Mouse (Mus musculus): ENCODE measurements around the gene Snrpn. TPM values are rescaled to one million over a fixed set of nuclear protein-coding genes. Genes with fewer than 3 reads are reported as not detected.
"Not testable (repeated sequence)": the region's sequence is repeated elsewhere in the genome, so short reads cannot be mapped to it uniquely, and the experiment has no call there.

Gene Snrpn
- polyA plus RNA-seq (2014; fragmentation: Nextera tagmentation; extraction: Ambion mirVana), result 53.8 and 57.2 TPM in 2 replicates

DNA sequence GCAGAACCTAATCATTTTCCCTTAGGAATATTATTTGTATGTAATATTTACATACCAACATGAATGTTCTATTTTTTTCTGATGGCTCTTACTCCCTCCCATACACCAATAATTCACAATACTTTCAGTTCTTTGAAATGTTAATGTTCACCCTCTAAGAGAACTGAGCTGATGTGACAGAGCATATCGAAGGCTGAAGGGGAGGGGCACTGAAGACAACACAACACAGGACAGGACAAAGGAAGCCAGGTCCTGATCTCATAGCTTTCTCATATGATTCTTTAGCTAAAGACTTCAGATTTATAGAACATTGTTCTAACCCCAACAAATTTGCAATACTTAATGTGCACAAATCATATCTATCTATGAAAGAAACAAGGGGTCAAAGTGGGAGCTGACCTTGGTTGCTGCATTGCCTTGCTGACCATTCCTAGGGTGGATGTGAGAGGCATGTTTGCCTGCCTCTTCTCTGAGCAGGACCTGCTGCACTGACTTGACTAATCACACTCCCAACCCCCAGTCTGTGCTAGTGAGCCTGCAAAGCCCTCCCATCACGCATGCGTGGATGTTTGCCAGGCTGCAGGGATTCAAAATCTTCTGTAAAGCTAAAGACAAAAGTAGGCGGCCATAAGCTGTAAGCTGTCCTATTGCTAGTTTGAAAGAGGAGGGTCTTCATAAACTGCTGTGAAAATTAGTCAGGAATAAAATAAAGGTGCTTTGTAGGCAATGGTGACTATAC lies at the start of gene Snrpn:
Snrpn (minus strand) TSS at position 478 of the 739 bp plus-strand sequence.
- Histone ChIP-seq H3K4me3 (ENCODE audit: low read depth, low read length) (no peak within 1 kb of the TSS), H3K36me3 (ENCODE audit: control insufficient read depth, insufficient read depth, low read length) (no peaks in the 10 kb centered on the region), H3K4me2 (ENCODE audit: low read depth, low read length) (no peak within 1 kb of the TSS), H3K9me3 (ENCODE audit: control insufficient read depth, low read length) (no peaks in the 10 kb centered on the region), H3K27ac (replicated peaks; ENCODE audit: low read depth, low read length) (no peak within 1 kb of the TSS), H3K9ac (ENCODE audit: low read depth, low read length) (no peak within 1 kb of the TSS), H3K4me1 (ENCODE audit: control insufficient read depth, insufficient read depth, low read length) (no peaks in the 10 kb centered on the region), H3K27me3 (replicated peaks; ENCODE audit: control insufficient read depth, insufficient read depth, low read length) (no peaks in the 10 kb centered on the region)
- 67% methylated on average over 4 of the region's 4 CpGs for WGBS
- DNase-seq (ENCODE audit: low spot score) (no peak), ATAC-seq (ENCODE audit: low read depth) (no peak)

GRCm38 (mm10) chr7:60170250-60171185 lies 30.5 kb upstream of the Snrpn start:
- 69% methylated on average over 5 of the region's 5 CpGs for WGBS
- H3K9ac ChIP-seq (ENCODE audit: low read depth, low read length), result no peak overlapping the region
- no peaks in the 10 kb centered on the region for H3K4me1 ChIP-seq (ENCODE audit: control insufficient read depth, insufficient read depth, low read length)
- ATAC-seq (ENCODE audit: low read depth) (no peak), DNase-seq (ENCODE audit: low spot score) (peak; percentile 1)
- H3K9me3 ChIP-seq (ENCODE audit: control insufficient read depth, low read length), result no peaks in the 10 kb centered on the region
- H3K36me3 ChIP-seq (ENCODE audit: control insufficient read depth, insufficient read depth, low read length), result no peaks in the 10 kb centered on the region
- H3K27me3 ChIP-seq (replicated peaks; ENCODE audit: control insufficient read depth, insufficient read depth, low read length), result no peaks in the 10 kb centered on the region
- H3K27ac ChIP-seq (replicated peaks; ENCODE audit: low read depth, low read length), result no peak overlapping the region
- H3K4me2 ChIP-seq (ENCODE audit: low read depth, low read length), result no peak overlapping the region
- H3K4me3 ChIP-seq (ENCODE audit: low read depth, low read length), result no peak overlapping the region

GRCm38 (mm10) chr7:60125332-60125731 lies 14.7 kb downstream of the Snrpn start:
- 69% methylated on average over 7 of the region's 7 CpGs for WGBS
- H3K9ac ChIP-seq (ENCODE audit: low read depth, low read length), result no peak overlapping the region
- H3K9me3 ChIP-seq (ENCODE audit: control insufficient read depth, low read length), result no peaks in the 10 kb centered on the region
- H3K4me2 ChIP-seq (ENCODE audit: low read depth, low read length), result no peak overlapping the region
- no peak overlapping the region for H3K4me3 ChIP-seq (ENCODE audit: low read depth, low read length)
- ATAC-seq (ENCODE audit: low read depth), result no peak
- H3K27ac ChIP-seq (replicated peaks; ENCODE audit: low read depth, low read length), result no peak overlapping the region
- DNase-seq (ENCODE audit: low spot score), result no peak
- H3K27me3 ChIP-seq (replicated peaks; ENCODE audit: control insufficient read depth, insufficient read depth, low read length), result no peaks in the 10 kb centered on the region
- H3K4me1 ChIP-seq (ENCODE audit: control insufficient read depth, insufficient read depth, low read length), result no peaks in the 10 kb centered on the region
- H3K36me3 ChIP-seq (ENCODE audit: control insufficient read depth, insufficient read depth, low read length), result no peaks in the 10 kb centered on the region

DNA sequence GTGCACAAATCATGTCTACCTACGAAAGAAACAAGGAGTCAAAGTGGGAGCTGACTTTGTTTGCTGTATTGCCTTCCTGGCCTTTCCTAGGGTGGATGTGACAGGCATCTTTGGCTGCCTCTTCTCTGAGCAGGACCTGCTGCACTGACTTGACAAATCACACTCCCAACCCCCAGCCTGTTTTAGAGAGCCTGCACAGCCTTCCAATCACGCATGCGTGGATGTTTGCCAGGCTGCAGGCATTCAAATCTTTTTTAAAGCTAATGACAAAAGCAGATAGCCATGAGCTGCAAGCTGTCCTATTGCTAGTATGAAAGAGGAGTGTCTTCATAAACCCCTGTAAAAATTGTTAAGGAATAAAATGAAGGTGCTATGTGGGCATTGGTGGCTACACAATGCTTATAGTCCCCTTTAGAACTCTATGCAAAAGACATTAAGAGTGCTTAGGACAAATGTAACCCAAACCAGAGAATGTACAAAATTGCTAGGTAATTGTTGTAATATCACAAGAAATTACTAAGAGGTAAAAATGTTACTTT lies 16.9 kb downstream of the Snrpn start:
- H3K4me2 ChIP-seq (ENCODE audit: low read depth, low read length); H3K4me3 ChIP-seq (ENCODE audit: low read depth, low read length); H3K36me3 ChIP-seq (ENCODE audit: control insufficient read depth, insufficient read depth, low read length); H3K27me3 ChIP-seq (replicated peaks; ENCODE audit: control insufficient read depth, insufficient read depth, low read length); H3K27ac ChIP-seq (replicated peaks; ENCODE audit: low read depth, low read length); H3K9ac ChIP-seq (ENCODE audit: low read depth, low read length); ATAC-seq (ENCODE audit: low read depth); H3K9me3 ChIP-seq (ENCODE audit: control insufficient read depth, low read length); DNase-seq (ENCODE audit: low spot score); H3K4me1 ChIP-seq (ENCODE audit: control insufficient read depth, insufficient read depth, low read length): not testable (repeated sequence)
- 57% methylated on average over 3 of the region's 3 CpGs for WGBS

- Histone ChIP-seq H3K9me3 (ENCODE audit: control insufficient read depth, low read length) (no peaks in the 10 kb centered on the region), H3K4me2 (ENCODE audit: low read depth, low read length) (no peak overlapping the region), H3K27ac (replicated peaks; ENCODE audit: low read depth, low read length) (no peak overlapping the region), H3K4me1 (ENCODE audit: control insufficient read depth, insufficient read depth, low read length) (no peaks in the 10 kb centered on the region), H3K27me3 (replicated peaks; ENCODE audit: control insufficient read depth, insufficient read depth, low read length) (no peaks in the 10 kb centered on the region), H3K36me3 (ENCODE audit: control insufficient read depth, insufficient read depth, low read length) (no peaks in the 10 kb centered on the region), H3K9ac (ENCODE audit: low read depth, low read length) (no peak overlapping the region), H3K4me3 (ENCODE audit: low read depth, low read length) (no peak overlapping the region)
- 71% methylated on average over 2 of the region's 2 CpGs for WGBS
- DNase-seq (ENCODE audit: low spot score) (no peak), ATAC-seq (ENCODE audit: low read depth) (no peak)
Measured at GRCm38 (mm10) chr7:60122434-60123085, 17.5 kb downstream of the Snrpn start.

GRCm38 (mm10) chr7:60097154-60097859 lies 42.7 kb downstream of the Snrpn start:
- 62% methylated on average over 3 of the region's 3 CpGs for WGBS
- no peaks in the 10 kb centered on the region for H3K27me3 ChIP-seq (replicated peaks; ENCODE audit: control insufficient read depth, insufficient read depth, low read length)
- no peaks in the 10 kb centered on the region for H3K4me1 ChIP-seq (ENCODE audit: control insufficient read depth, insufficient read depth, low read length)
- H3K9me3 ChIP-seq (ENCODE audit: control insufficient read depth, low read length), result no peaks in the 10 kb centered on the region
- H3K4me2 ChIP-seq (ENCODE audit: low read depth, low read length), result no peak overlapping the region
- ATAC-seq (ENCODE audit: low read depth), result no peak
- H3K27ac ChIP-seq (replicated peaks; ENCODE audit: low read depth, low read length), result no peak overlapping the region
- no peak overlapping the region for H3K9ac ChIP-seq (ENCODE audit: low read depth, low read length)
- no peak overlapping the region for H3K4me3 ChIP-seq (ENCODE audit: low read depth, low read length)
- DNase-seq (ENCODE audit: low spot score), result no peak
- no peaks in the 10 kb centered on the region for H3K36me3 ChIP-seq (ENCODE audit: control insufficient read depth, insufficient read depth, low read length)

DNA sequence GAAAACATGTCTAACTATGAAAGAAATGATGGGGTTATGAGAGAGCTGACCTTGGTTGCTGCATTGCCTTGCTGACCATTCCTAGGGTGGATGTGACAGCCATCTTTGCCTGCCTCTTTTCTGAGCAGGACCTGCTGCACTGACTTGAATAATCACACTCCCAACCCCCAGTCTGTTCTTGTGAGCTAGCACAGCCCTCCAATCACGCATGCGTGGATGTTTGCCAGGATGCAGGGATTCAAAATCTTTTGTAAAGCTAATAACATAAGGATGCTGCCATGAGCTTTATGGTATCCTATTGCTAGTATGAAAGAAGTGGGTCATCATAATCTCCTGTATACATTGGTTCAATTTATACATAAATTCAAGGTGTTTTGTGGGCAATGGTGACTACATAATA lies 63.7 kb downstream of the Snrpn start:
- no peak overlapping the region for H3K27ac ChIP-seq (replicated peaks; ENCODE audit: low read depth, low read length)
- 68% methylated on average over 2 of the region's 2 CpGs for WGBS
- no peak for ATAC-seq (ENCODE audit: low read depth)
- no peak overlapping the region for H3K4me3 ChIP-seq (ENCODE audit: low read depth, low read length)
- no peaks in the 10 kb centered on the region for H3K27me3 ChIP-seq (replicated peaks; ENCODE audit: control insufficient read depth, insufficient read depth, low read length)
- H3K9me3 ChIP-seq (ENCODE audit: control insufficient read depth, low read length), result no peaks in the 10 kb centered on the region
- no peak overlapping the region for H3K9ac ChIP-seq (ENCODE audit: low read depth, low read length)
- H3K4me1 ChIP-seq (ENCODE audit: control insufficient read depth, insufficient read depth, low read length), result no peaks in the 10 kb centered on the region
- no peak overlapping the region for H3K4me2 ChIP-seq (ENCODE audit: low read depth, low read length)
- no peaks in the 10 kb centered on the region for H3K36me3 ChIP-seq (ENCODE audit: control insufficient read depth, insufficient read depth, low read length)
- no peak for DNase-seq (ENCODE audit: low spot score)

All from embryonic facial prominence, embryonic 14.5 days (tissue).